Mouse (Mus musculus) liver, adult 2 months (tissue): Measurements from ENCODE around the gene Tmem252. TPM values are rescaled to one million over a fixed set of nuclear protein-coding genes. Genes with fewer than 3 reads are reported as not detected.

Experiments used
- DNase-seq: peaks from one replicate; pipeline ENCODE4 v3.0.0-alpha.2; 2011; ENCODE audit warnings: low read depth, low spot score; ENCODE audit errors: extremely low read depth
- H3K27ac ChIP-seq: fragments of 200-500 bp; replicated peaks from 2 replicates; pipeline ENCODE4 v1.5.1; 2012; ENCODE audit warnings: low read depth, mild to moderate bottlenecking, control low read depth, inconsistent platforms, low read length; ENCODE audit not compliant: insufficient read depth
- H3K27me3 ChIP-seq: fragments of 200-500 bp; 2 replicates; pipeline ENCODE4 v1.6.1; 2012; ENCODE audit warnings: mild to moderate bottlenecking, moderate library complexity, low read length, inconsistent platforms; ENCODE audit not compliant: control insufficient read depth, insufficient read depth
- H3K36me3 ChIP-seq: fragments of 200-500 bp; 2 replicates; pipeline ENCODE4 v1.6.1; 2012; ENCODE audit warnings: low read length, inconsistent platforms; ENCODE audit not compliant: control insufficient read depth, insufficient read depth
- H3K4me1 ChIP-seq: fragments of 200-500 bp; 2 replicates; pipeline ENCODE4 v1.6.1; 2011; ENCODE audit warnings: low read length; ENCODE audit not compliant: control insufficient read depth, insufficient read depth
- H3K4me3 ChIP-seq: fragments of 200-500 bp; 2 replicates; pipeline ENCODE4 v1.5.1; 2011; ENCODE audit warnings: low read depth, mild to moderate bottlenecking, control low read depth, low read length, moderate library complexity; ENCODE audit not compliant: insufficient read depth
- H3K79me2 ChIP-seq: fragments of 200-500 bp; 2 replicates; pipeline ENCODE4 v1.6.1; 2012; ENCODE audit warnings: inconsistent platforms, mild to moderate bottlenecking, low read length, moderate library complexity; ENCODE audit not compliant: control insufficient read depth, insufficient read depth
- H3K9ac ChIP-seq: fragments of 200-500 bp; 2 replicates; pipeline ENCODE4 v1.6.1; 2012; ENCODE audit warnings: low read depth, mild to moderate bottlenecking, control low read depth, inconsistent platforms, low read length
- CTCF ChIP-seq: fragments of 200-500 bp; IDR thresholded peaks from 2 replicates; pipeline ENCODE4 v1.5.1; 2011; ENCODE audit warnings: low read depth, low read length, control low read depth
- POLR2A ChIP-seq: fragments of 200-500 bp; IDR thresholded peaks from 2 replicates; pipeline ENCODE4 v1.6.1; 2011; ENCODE audit warnings: low read length, control low read depth; ENCODE audit not compliant: insufficient read depth; ENCODE audit errors: extremely low read depth
- WGBS: fragments of 180-500 bp; shearing (Covaris S2); methylation state at CpG from one replicate; pipeline ENCODE4 v1.1.7; 2018; 5-methylcytosine and 5-hydroxymethylcytosine counted together
- polyA plus RNA-seq: library from polyadenylated mRNA; depleted of rRNA; stranded (reverse); fragments of >200 nt; gene quantifications from 2 replicates; pipeline ENCODE4 v1.2.3, GENCODE M21; 2012
- total RNA-seq: library from RNA; depleted of rRNA; stranded (reverse); fragments of >200 nt; gene quantifications from 2 replicates; pipeline ENCODE4 v1.2.3, GENCODE M21; 2014

Tmem252 gene
- total and polyA plus RNA-seq, 2 experiments, result under 0.01 TPM; not detected in 1

DNA sequence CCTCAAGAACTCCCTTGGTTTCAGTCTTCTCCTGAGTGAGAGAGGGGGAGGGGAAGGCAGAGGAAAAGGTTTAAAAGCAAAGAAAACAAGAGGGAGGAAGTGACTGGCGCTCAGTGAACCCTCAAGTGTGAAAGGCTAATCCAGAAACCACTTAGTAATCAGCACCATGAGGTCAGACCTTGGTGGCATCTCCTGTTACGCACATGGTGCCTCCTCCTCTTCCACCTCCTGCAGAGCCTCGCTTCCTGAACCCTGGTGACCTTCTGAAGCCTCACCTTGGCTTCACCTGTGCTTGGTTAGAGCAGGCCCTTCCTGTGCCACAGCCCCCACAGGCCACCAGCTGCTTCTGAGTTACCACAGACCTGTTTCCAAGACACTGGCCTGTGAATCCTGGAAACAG lies 2.2 kb upstream of the Tmem252 start:
- Histone ChIP-seq H3K79me2 (no peaks in the 10 kb centered on the region), H3K36me3 (no peaks in the 10 kb centered on the region), H3K9ac (no peak overlapping the region), H3K27me3 (no peaks in the 10 kb centered on the region), H3K4me3 (no peak overlapping the region), H3K27ac (no peak overlapping the region), H3K4me1 (no peaks in the 10 kb centered on the region)
- 79% methylated on average over 3 of the region's 3 CpGs for WGBS
- TF ChIP-seq POLR2A, result no peak
- TF ChIP-seq CTCF, result no peak
- no peak for DNase-seq

DNA sequence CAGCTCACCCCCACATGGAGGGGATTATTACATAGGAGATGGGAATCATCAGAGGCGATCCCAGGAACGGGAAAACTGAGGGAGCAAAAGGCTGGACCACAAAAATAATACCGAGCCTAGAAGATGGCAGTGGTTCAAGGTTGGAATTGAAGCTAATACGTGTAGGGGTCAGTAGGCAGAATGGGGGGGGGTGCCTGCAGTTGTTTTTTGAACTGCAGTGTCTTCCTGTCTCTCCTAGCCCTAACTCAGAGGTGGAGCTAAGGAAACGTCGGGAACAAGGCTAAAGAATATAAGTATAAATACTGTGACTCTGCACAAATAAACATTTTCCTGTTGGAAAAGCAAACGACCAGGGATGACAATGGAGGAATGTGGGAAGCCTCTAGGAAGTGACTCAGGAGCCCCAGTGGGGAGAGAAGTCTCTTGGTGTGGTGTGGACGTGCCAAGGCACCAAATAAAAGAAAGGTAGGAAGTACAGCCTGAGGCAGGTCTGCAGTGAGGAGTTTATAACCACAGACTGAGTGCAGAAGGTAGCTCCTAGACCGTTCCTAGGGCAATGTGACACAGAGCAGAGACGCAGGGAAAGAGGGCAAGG lies 1.3 kb upstream of the Tmem252 start:
- Histone ChIP-seq H3K4me1 (no peaks in the 10 kb centered on the region), H3K79me2 (no peaks in the 10 kb centered on the region), H3K36me3 (no peaks in the 10 kb centered on the region), H3K9ac (no peak overlapping the region), H3K27me3 (no peaks in the 10 kb centered on the region), H3K4me3 (no peak overlapping the region), H3K27ac (no peak overlapping the region)
- no peak for TF ChIP-seq CTCF
- TF ChIP-seq POLR2A, result no peak
- DNase-seq, result no peak
- WGBS, result 70% methylated on average over 10 of the region's 10 CpGs

DNA sequence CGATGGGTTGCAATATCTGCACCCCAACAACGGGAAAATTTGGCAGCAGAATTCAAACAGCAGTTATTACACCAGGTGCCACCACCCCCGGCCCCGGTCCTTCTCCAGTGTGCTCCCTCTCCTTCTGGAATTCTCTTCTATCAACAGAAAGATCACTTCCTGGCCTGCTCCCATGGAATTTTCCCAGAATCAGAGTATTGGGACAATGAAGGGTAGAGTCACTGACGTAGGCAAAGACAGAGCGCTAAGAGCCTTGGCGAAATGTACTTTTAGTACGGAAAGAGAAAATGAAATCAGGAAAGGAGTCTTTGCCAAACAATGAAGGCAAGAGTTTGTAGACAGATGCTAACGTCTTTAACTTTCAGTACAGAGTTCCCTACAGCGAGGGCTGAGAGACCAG lies 477 bp upstream of the Tmem252 start:
- no peak overlapping the region for H3K9ac ChIP-seq
- no peaks in the 10 kb centered on the region for H3K4me1 ChIP-seq
- no peaks in the 10 kb centered on the region for H3K79me2 ChIP-seq
- no peaks in the 10 kb centered on the region for H3K27me3 ChIP-seq
- no peak overlapping the region for H3K27ac ChIP-seq
- 80% methylated on average over 10 of the region's 10 CpGs for WGBS
- no peak overlapping the region for H3K4me3 ChIP-seq
- no peaks in the 10 kb centered on the region for H3K36me3 ChIP-seq
- TF ChIP-seq POLR2A (no peak), CTCF (no peak)
- DNase-seq, result no peak

DNA sequence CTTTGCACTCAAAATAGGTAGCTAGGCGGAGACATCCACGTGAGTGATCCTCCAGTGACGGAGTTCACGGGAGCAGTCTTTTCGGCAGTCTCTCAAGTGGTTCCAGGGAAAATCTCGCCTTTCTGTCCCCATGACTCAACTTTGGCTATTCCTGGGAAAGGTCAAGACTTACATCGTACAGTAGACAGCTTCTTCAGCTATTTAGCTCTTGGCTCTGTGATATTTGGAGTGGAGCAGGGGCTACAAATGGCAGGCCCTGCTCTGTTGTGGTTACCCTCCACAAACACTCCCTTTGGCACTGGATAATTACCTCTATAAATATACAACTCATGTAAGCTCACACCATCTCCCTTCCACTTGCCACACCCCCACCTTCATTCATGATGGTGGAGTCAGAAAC lies 2.6 kb downstream of the Tmem252 start:
- no peak for DNase-seq
- Histone ChIP-seq H3K4me3 (no peak overlapping the region), H3K27ac (no peak overlapping the region), H3K79me2 (no peaks in the 10 kb centered on the region), H3K9ac (no peak overlapping the region), H3K4me1 (no peaks in the 10 kb centered on the region), H3K36me3 (no peaks in the 10 kb centered on the region), H3K27me3 (no peaks in the 10 kb centered on the region)
- TF ChIP-seq POLR2A, result no peak
- no peak for TF ChIP-seq CTCF
- 87% methylated on average over 7 of the region's 7 CpGs for WGBS

DNA sequence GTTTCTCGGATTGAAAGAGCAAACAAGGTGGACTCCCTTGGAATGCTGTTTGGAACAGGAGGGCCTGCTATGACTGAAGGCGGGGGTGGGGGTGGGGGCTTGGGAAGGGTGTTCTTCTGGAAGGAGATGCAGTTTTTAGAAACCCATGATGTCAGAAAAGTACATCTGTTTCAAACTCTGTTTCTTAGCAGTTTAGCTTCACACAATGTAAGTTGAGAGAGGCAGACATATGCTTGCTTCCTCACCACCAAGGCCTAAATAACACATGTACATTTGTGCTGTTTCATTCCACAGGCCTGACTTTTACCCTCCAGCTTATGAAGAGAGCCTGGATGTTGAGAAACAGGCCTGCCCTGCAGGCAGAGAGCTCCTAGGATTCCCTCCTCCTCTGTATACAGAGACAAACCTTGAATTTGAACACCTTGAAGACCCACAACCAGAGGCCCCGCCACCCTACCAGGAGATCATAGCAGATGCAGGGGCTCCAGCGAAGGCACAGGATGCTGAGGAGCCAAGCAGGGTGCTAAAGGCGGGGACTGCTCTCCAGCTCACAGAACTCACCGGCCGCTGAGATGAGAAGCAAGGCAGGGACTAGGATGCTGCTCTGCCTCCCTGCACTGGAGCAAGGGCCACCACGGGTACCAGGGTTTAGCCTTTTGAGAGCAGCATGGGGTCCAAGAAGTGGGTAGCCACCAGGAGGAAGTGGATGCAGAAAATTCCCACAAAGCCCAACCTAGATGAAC lies 3.6 kb downstream of the Tmem252 start:
- DNase-seq, result no peak
- H3K79me2 ChIP-seq, result no peaks in the 10 kb centered on the region
- H3K4me3 ChIP-seq, result no peak overlapping the region
- H3K4me1 ChIP-seq, result no peaks in the 10 kb centered on the region
- H3K36me3 ChIP-seq, result no peaks in the 10 kb centered on the region
- WGBS, result 80% methylated on average over 8 of the region's 8 CpGs
- TF ChIP-seq CTCF (no peak), POLR2A (no peak)
- H3K27me3 ChIP-seq, result no peaks in the 10 kb centered on the region
- no peak overlapping the region for H3K9ac ChIP-seq
- H3K27ac ChIP-seq, result no peak overlapping the region
